Mouse (Mus musculus): ENCODE data around the gene Rd3l.

GRCm38 (mm10) chr12:111931411-111932025, 49.6 kb downstream of the Rd3l start:
- TF ChIP-seq CTCF (IDR thresholded peaks at IDR 0.05; ENCODE audit: low read depth, low read length) (no peak), GATA1 (IDR thresholded peaks at IDR 0.05; ENCODE audit: borderline replicate concordance, low read length) (no peak)

Data from G1E (cell line).